Mouse (Mus musculus) Muller cell, postnatal 12 days (primary cell): ENCODE measurements around the gene Islr.
"Not testable (repeated sequence)": the region's sequence is repeated elsewhere in the genome, so short reads cannot be mapped to it uniquely, and the experiment has no call there.

ENCODE experiments used
- DNase-seq: peaks from one replicate; pipeline ENCODE4 v3.0.0-alpha.2; 2015; ENCODE audit errors: inconsistent ontology term

The Islr gene

DNA sequence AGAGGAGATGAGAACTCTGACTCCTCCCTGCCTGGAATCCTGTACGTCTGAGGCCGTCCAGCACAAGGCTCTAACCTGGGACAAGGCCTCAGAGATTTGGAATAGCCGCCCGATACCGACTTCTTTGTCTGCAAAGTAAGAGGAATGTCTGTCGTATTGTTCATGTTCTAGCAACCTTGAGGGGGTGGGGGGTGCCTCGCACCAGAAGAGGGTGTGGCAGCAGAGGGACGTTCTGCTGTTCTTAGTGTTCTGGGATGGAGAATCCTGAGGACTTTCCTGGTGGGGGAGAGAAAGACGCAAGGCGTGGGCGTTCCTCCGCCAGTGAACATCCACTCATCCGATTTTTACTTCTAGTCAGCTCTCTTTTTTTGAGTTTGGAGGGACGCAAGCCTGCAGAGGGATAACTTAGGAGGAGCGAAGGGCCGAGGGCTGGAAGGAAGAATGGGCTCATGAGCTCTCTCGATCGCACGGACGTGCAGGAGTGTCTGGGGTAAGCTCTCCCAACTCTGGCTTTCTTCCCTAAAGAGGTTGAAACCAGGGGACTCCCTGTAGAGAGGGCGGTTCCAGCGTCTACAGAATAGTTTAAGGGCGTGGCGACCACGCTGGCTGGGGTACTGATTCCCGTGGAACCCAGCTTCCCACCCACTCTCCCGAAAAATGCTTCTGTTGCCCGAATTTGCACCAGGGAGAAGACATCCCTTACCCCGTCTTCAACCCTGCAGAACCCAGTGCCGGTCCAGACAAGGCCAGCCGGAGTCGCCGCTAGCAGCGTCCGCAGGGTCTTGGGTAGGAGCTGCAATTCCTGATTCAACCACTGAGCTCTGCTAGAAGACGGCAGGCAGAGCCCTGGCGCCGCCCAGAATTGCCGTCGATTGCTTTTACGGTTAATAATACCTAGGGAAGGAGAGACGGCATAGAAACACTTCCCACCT, at the start of gene Islr, which contains the start of gene Islr2:
Gene Islr (minus strand): TSS at position 791 of the 932 bp plus-strand sequence.
Gene Islr2 (minus strand): TSS at position 804 of the 932 bp plus-strand sequence.
- DNase-seq, result no peak

DNA sequence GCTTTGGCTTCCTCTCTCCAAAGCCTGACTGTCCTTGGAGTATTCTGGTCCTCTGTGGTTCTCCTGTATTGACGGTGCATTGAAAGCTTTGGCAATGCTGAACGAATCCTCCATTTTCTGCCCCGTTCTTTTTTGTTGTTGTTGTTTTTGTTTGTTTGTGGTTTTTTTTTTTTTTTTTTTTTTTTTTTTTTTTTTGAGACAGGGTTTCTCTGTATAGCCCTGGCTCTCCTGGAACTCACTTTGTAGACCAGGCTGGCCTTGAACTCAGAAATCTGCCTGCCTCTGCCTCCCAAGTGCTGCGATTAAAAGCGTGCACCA, 49.7 kb upstream of the Islr start:
- DNase-seq, result not testable (repeated sequence)

DNA sequence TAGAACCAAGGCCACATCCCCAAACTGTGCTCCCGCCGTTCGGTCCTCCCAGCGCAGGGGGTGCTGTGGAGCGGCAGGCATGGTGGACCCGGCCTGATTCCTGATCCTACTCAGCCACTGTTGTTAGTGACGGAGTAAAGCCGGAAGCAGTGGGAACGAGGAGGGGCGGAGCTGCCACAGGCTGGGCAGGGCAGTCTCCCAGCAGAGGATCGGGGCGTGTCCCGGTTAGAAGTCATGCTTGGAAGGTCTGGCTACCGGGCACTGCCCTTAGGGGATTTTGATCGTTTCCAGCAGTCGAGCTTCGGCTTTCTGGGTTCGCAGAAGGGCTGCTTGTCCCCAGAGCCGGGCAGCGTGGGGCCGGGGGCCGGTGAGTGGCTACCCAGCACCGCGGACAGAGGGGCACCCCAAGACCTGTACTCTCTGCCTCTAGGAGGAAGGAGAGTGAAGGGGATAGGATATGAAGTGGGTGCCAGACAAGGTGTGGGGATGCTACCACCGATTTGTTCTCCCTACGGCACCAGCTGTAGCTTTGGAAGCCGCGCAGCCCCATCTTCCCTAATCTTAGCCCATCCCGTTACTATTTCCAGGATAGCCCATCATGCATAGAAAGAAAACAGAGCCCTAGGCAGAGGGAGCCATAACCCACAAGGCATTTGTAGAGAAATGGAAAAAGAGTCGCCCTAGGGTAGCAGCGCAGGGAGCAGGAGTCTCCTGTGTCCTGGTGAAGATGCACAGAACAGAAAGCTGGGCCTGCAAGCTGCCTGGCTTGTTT, 49.1 kb upstream of the Islr start, which contains the start of gene Stoml1:
Gene Stoml1 (plus strand): TSS at position 132 of the 772 bp plus-strand sequence.
- DNase-seq, result peak; percentile 96

DNA sequence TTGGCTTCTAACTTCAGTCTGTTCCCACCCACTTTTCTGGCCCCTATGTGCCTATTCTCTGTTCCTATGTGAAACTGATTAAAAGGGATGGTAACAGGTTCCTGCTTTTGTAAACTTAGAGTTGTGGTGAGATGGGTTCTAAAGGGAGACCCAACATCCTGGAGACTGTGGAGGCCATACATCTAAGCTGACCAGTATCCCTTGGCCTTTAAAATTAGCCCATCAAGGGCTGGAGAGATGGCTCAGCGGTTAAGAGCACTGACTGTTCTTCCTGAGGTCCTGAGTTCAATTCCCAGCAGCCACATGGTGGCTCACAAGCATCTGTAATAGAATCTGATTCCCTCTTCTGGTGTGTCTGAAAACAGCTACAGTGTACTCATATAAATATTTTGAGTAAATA, 46.6 kb upstream of the Islr start:
- not testable (repeated sequence) for DNase-seq

DNA sequence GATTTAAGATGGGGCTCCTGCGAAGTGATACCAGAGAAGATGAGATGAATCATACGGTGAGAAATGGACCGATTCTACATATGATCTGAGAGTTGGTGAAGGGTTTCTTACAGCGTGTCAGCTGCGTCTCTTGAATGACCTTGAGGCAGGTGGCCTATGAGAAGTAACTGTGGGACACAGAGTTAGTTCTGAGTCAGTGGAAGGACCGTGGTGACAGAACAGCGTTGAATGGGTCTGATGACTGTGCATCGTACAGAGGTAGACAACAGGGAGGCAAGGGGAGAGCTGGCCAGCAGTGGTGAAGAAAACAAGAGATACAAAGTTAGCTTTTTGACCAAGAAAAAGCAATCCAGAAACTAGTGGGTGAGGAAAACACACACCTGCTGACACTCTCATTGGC, 46.2 kb upstream of the Islr start:
- DNase-seq, result no peak

DNA sequence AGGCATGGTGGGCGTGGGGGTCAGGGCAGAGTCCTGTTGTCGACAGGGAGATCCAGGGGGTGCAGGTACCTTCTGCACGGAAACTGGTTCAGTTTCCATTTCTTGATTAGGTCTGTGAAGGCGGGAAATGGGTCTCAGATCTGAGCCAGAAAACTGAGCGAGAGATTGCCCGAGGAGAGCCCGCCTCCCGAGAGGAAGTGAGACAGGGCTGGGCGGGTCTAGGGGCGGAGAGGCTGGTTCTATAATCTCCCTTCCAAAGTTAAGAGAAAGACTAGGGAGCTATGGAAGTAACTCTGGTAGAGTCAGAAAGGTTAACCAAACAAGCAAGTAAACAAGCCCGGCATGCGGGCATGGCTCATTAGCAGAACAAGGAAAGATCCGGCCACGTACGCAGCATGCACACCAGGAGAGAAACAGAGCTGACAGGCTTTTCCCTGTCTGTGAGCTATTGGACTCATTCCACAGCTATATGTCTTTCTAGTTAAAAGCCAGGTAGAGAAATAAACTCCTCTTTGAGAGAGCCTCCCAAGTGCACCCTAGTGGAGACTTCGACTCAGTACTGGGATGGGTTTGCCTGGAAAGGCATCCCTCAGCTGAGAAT, 45.6 kb upstream of the Islr start, which contains the start of gene Pml:
Gene Pml (minus strand): TSS at position 195 of the 601 bp plus-strand sequence.
- peak; percentile 65 for DNase-seq

DNA sequence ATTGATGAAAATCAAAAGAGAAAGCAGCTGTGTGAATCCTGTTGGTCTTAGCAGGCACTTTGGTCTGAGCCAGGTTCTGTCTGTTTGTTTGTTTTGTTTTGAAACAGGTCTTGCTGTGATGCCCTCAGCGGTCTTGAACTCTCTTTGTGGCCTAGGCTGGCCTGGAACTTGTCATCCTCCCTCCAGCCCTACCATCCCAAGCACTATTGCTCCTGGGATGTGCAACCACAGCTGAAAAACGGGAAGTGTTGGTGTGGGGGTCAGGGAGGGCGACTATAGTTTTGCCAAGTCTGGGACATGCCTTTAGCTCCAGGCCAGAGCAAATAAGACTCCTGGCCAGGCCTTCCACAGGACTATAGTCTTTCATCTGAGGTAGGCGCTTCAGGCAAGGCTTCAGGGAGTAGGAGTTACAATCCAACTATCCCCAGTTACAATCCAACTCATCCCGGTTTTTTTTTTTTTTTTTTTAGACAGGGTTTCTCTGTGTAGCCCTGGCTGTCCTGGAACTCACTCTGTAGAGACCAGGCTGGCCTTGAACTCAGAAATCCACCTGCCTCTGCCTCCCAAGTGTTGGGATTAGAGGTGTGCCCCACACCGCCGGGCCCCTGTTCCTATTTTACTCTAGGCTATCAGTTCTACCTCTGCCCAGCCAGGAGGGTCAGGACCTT, 44.8 kb upstream of the Islr start:
- DNase-seq, result peak; percentile 17

DNA sequence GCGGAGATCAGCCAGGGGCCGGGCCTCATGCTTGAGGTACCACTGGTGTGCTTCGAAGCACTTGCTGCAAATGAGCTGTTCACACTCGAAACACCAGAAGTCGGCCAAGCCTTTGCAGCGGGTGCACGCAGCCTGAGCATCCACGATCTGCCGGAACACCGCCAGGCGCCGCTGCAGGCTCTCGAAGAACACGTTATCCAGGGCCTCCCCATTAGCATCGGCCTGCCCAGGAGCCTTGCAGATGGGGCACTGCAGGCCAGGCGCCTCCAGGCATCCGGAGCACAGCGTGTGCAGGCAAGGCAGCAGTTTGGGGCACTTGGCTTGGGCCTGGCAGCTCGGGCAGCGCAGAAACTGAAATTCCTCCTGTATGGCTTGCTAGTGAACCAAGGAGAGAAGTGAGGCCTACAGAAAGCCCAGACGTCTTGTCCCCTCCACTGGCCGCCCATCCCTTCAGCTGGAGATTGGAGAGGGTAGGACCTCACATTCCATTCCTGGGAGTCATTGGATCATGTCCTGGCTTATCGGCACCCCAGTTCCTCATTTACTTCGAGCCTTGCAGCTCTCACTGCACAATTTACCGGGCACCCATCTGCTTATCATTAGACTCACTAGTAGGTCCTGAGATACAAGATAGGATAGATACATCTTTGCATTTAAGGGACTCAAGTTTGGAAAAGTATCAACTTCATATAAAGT, 43.1 kb upstream of the Islr start:
- peak; percentile 90 for DNase-seq

DNA sequence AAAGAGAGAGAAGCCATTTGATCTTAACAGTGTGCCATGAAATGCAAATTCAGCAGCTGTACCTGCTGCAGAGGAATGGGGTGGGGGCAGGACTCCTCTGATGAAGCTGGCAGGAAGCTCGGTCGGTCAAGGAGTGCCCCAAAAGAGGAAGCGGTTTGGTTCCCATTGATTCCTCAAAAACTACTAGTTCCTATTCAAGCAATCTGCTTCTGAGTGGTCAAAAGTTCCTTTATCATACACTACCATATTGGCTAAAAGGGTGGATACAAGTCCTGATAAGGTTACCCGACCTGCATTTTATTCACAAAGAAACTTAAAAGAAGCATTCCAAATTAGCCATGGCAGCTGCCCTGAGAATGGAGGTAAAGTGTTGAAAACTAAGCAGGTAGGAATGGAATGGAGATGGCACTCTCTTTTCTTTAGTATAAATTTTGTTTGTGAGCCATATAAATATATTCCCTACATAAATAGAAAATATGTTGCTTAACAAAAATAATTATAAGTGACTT, 42.0 kb upstream of the Islr start:
- no peak for DNase-seq

DNA sequence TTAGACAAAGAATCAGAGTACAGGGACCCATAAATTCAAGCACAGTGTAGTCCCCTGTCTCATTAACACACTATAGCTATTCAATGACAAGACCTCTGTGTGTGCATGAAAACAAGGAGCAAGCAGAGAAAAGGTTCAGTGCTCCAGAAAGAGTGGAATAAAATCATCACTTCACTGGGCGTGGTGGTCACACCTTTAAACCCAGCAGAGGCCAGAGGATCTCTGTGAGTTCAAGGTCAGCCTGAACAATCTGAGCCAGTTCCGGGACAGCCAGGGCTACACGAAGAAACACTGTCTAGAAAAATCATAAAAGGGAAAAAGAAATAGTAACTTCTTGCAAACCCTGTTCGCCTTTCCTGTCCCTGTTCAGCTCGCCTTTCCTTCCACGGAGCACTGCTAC, 39.6 kb upstream of the Islr start:
- DNase-seq, result no peak

DNA sequence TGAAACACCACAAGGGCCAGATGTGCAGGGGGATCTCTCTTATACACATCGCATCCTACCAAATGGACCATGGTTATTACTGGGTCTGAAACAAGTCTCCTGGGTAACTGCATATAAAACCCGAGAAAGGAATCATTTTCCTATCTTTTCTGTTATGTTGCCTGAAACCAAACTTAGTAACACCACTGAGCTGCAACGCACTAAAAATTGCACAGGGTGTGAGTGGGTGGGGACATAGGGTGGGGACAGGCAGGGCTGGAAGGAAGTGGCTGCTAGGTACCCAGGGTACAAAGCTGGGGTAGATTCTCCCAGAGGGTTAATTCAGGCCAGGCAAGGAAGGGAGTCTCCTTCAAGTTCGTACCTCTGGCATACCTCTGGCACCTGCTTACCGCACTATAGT, 38.6 kb upstream of the Islr start:
- no peak for DNase-seq

DNA sequence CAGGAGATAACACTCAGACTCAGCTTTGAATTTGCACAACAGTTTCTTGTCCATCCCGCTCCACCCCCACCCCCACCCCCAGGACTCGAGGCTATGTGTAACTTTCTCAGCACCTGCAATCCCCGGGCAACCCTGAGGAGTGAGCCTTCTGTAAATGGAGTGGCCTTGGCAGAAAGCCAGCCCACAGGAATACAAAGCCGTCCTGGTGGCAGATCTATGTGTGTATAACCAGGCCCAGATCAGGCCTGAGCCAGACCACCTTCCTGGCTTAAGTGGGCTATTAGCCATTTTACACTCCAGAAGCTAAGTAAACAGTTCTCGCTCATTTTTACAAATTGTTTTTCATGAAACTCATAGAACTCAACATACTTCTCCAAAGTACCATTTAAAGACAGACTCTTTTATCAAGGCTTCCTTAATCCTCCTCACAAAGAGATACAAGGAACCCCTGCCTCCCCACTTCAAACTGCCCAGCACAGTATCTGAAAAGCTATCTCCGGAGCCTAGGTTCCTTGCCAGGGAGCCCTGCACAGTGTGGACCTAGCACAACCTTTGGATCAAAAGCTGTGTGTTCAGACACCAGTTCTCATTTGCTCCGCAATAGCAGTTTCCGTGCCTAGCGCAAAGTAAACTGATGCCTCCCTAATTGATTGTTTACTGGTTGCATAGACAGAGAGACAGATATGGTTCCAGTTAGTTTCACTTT, 37.8 kb upstream of the Islr start:
- peak; percentile 54 for DNase-seq

DNA sequence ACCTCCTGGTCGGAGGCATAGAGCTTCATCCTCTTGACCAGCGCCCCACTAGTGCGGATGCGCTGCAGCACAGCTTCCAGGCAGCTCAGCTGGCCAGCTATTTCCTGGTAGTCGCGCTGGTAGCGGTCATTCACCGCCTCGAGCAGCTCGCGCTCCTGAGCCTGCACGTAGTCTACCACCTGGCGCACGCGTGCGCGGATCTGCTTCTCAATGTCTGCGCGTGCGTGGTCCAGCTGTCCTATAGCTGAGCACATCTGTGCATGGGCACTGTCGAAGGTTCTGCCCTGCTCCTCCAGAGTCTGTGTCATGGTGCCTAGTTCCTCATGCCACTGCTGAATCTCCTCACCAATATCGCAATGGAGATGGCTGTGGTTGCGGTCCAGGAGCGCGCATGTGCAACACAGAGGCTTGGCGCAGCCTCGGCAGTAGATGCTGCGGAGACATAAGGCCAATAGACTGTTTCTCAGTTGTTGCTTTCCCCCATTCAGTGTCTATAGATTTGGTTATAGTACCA, 30.5 kb upstream of the Islr start:
- no peak for DNase-seq

DNA sequence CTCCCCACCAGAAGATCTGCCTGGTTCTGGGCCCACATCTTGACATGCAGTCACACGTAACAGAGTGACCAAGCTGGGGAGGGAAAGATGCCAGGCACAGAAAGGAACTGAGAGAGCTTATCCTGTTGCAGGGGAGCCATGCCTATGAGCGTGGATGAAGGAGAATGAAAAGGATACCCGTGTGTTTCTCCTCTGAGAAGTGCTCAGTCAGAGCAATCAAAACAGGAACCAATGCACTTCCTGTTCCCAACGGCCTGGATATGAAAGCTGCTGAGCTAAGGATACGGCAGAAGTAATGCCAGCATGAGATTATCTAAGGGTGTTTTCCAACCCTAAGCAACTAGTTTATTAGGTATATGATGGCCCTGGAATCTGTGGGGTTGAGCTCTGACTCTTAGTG, 28.3 kb upstream of the Islr start:
- no peak for DNase-seq

DNA sequence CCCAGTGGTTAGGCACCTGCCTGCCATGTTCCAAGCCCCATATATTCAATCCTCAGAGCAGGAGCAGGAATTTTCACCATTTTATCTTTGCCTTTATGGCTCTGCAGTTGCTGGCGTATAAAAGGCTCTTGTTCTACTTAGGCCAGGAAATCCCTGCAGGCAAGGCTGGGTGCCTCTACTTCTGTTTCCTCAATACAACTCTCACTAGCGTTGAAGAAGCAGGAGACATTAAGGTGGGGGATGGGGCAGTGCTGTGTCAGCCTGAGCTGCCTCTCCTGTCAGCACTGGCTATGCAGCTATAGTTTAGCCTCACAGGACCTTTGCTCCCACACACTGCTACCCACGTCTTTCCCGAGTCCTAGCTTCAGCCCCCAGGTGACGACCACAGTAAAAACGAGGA, 27.6 kb upstream of the Islr start:
- no peak for DNase-seq

DNA sequence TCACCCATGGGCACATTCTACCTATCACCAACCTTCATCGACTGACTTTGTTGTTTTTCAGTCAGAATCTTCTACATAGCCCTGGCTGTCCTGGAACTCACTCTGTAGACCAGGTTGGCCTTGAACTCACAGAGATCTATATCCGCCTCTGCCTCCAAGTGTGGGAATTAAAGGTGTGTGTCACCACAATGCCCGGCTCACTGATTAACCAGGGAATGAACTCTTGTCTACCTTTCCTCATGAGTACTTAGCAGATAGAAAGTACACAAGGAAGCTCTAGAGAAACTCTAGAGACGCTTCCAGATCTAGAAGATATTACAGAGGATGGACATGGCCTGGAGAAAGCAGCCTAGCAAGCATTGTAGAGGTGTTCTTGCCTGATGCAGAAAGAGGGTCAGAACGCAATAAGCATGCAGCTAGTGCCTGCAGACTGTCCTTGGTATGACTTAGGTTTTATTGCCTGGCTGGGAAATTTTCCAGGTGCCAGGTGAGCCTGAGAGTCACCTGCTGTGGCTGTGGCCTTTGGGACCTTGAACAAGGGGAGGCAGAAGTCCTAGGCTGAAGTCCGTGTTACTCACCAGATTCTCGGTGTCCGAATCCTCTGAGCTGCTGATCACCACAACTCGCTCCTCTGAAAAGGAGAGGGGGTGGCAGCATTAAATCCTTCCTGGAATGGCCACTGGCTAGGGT, 24.8 kb upstream of the Islr start:
- DNase-seq, result no peak

DNA sequence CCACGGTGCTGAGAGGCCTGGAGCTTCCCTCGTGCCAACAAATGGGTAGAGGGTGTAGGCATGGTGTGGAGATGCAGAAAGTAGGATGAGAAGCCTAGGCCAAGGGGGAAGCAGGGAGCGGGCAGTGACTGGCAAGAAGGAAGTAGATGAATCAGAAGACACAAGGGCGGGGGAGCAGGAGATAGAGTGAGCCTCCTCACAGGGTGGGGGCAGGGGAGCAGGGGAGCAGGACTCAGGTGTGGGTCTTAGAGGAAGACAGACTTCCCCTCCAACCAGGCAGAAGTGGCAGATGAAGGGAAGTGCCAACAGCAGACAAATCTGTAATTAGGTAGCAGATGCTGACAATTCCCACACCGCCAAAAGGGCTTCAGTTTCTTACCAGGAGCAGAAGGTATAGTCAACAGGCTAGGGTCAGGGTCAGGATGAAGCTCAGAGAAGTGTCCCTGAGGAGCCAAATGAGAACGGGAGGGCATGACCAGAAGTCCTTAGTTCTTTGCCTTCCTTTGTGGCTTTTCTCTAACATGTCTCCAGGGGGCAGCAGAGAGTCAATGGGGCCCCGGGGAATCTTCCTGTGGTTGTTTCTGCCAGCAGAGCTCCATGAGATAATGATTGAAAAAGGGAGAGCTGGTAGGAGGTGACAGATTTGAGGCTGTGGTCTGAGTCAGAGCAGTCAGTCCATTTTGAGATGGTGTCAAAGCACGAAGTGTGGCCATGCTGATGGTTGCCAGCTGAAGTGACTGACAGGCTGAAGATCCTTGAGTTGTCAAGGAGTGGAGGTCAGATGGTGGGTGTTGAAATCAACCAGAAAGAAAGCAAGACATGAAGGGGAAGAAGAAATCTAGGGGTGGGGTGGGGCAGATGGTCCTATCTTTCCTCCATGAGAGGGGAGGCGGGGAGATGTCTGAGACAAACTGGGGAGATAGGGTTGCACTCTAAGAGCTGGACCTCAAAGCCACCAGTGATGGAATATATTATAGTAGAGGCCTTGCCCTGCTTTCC, 22.1 kb upstream of the Islr start:
- DNase-seq, result peak; percentile 53

DNA sequence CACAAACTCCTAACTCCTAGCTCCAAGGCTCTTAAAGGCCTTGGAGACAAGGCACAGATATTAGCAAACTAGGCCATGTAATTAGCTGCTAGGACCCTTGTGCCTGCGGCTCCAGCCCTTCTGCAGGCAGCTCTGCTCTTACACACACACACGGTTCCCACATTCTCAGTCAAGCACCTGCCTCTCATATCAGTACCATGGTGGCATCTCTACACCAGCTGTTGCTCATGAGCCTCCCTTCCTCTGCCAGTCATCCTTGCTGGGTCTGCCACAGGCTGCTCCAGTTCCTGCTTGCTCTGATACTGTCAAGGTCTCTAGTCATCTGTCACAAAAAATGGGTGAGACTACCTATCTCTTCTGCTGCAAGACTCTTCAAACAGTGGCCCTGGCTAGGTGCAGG, 20.2 kb upstream of the Islr start:
- DNase-seq, result no peak
